Mouse (Mus musculus): ENCODE data around the gene Faf2. TPM values are rescaled to one million over a fixed set of nuclear protein-coding genes. Genes with fewer than 3 reads are reported as not detected.

Faf2 gene
- polyA plus RNA-seq, 1 experiment from 2014 or later = 35.3 TPM

GRCm38 (mm10) chr13:54589996-54590951 lies 31.3 kb upstream of the Faf2 start, which contains the start of the genes Nop16 and Higd2a:
Gene Nop16, minus strand, starts transcription at chr13:54590090.
Gene Higd2a, plus strand, starts transcription at chr13:54590207.
- Histone ChIP-seq H3K4me2 (peak within 1 kb of the TSS; percentile 86), H3K36me3 (peaks cover 53% of the 10 kb centered on the region), H3K9me3 (replicated peaks) (no peaks in the 10 kb centered on the region), H3K9ac (peak within 1 kb of the TSS; percentile 91), H3K4me3 (peak within 1 kb of the TSS; percentile 91), H3K4me1 (peaks cover 24% of the 10 kb centered on the region), H3K27me3 (replicated peaks) (no peaks in the 10 kb centered on the region), H3K27ac (peak within 1 kb of the TSS; percentile 84)
- under 1% methylated on average over 51 of the region's 51 CpGs for WGBS (ENCODE audit: insufficient replicate concordance)
- ATAC-seq = peak; percentile 97

- Histone ChIP-seq H3K27me3 (replicated peaks) (no peaks in the 10 kb centered on the region), H3K4me3 (peak overlapping the region; percentile 91; the same call in 1 of the 2 replicates), H3K9me3 (replicated peaks) (no peaks in the 10 kb centered on the region), H3K27ac (no peak overlapping the region), H3K9ac (0 out of 2 replicates have a peak overlapping the region, but pooled peaks have one; percentile 91), H3K4me1 (peaks cover 24% of the 10 kb centered on the region), H3K4me2 (peak overlapping the region; percentile 86), H3K36me3 (peaks cover 53% of the 10 kb centered on the region)
- no peak for ATAC-seq
- 77% methylated on average over 8 of the region's 8 CpGs for WGBS (ENCODE audit: insufficient replicate concordance)
Measured at GRCm38 (mm10) chr13:54591776-54592356, 29.7 kb upstream of the Faf2 start.

- no peaks in the 10 kb centered on the region for H3K27me3 ChIP-seq (replicated peaks)
- ATAC-seq = no peak
- H3K4me1 ChIP-seq = peaks cover 23% of the 10 kb centered on the region
- no peak overlapping the region for H3K4me3 ChIP-seq
- H3K4me2 ChIP-seq = no peak overlapping the region
- no peak overlapping the region for H3K27ac ChIP-seq
- no peaks in the 10 kb centered on the region for H3K9me3 ChIP-seq (replicated peaks)
- peaks cover 54% of the 10 kb centered on the region for H3K36me3 ChIP-seq
- WGBS (ENCODE audit: insufficient replicate concordance) = 82% methylated on average over 11 of the region's 11 CpGs
- no peak overlapping the region for H3K9ac ChIP-seq
Measured at GRCm38 (mm10) chr13:54593617-54594016, 28.0 kb upstream of the Faf2 start.

DNA sequence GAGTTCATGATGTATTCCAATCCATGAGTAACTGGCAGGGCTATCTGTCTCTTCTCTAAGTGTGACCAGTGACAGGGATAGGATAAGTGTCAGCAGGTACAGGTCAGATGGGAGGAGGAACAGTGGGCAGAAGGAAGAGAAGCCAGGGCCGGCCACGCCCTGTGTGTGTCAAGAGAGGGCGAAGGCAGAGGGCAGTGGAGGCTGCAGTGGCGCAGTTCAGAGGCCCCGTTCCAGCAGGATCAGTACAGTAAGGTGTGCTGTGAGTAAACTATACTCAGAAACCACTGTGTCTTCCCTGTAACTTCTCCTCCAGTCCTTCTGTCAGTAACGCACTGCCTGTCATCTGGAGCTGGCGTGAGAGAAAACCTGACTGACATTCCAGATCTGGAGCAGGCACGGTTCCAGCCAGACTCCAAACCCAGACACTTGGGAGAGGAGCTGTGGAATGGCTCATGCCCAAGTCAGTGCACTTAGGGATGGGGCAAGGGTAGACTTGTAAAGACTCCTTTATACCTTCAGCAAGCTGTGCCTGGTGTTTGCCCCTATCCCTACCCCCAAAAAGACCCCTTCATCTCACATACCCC lies 25.4 kb upstream of the Faf2 start:
- Histone ChIP-seq H3K36me3 (peaks cover 73% of the 10 kb centered on the region), H3K9ac (no peak overlapping the region), H3K9me3 (replicated peaks) (no peaks in the 10 kb centered on the region), H3K27ac (no peak overlapping the region), H3K4me1 (peaks cover 12% of the 10 kb centered on the region), H3K4me2 (no peak overlapping the region), H3K27me3 (replicated peaks) (no peaks in the 10 kb centered on the region), H3K4me3 (no peak overlapping the region)
- no peak for ATAC-seq
- 76% methylated on average over 8 of the region's 8 CpGs for WGBS (ENCODE audit: insufficient replicate concordance)

DNA sequence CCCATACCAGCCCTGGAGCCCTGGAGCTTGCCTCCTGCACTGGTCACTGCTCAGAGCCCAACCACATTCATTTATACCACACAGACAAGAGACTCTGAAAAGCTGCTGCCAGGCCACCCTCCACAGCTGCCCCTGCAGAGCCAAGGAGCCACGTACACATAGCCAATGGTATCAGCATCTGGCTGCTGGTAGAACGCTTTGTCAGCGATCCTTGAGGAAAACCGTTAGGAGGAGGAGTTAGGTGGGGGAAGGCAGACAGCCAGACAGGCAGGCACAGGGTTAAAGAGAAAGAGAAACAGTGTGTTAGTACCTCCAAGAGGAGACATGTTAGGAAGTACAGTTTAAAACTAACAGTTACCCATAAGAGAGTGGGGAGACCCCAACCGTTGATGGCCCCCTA lies 24.7 kb upstream of the Faf2 start:
- no peak overlapping the region for H3K4me3 ChIP-seq
- H3K36me3 ChIP-seq = peaks cover 75% of the 10 kb centered on the region
- no peaks in the 10 kb centered on the region for H3K27me3 ChIP-seq (replicated peaks)
- H3K4me1 ChIP-seq = peaks cover 5% of the 10 kb centered on the region
- no peak overlapping the region for H3K4me2 ChIP-seq
- H3K9ac ChIP-seq = no peak overlapping the region
- H3K9me3 ChIP-seq (replicated peaks) = no peaks in the 10 kb centered on the region
- H3K27ac ChIP-seq = no peak overlapping the region
- 67% methylated on average over 5 of the region's 5 CpGs for WGBS (ENCODE audit: insufficient replicate concordance)
- ATAC-seq = no peak

DNA sequence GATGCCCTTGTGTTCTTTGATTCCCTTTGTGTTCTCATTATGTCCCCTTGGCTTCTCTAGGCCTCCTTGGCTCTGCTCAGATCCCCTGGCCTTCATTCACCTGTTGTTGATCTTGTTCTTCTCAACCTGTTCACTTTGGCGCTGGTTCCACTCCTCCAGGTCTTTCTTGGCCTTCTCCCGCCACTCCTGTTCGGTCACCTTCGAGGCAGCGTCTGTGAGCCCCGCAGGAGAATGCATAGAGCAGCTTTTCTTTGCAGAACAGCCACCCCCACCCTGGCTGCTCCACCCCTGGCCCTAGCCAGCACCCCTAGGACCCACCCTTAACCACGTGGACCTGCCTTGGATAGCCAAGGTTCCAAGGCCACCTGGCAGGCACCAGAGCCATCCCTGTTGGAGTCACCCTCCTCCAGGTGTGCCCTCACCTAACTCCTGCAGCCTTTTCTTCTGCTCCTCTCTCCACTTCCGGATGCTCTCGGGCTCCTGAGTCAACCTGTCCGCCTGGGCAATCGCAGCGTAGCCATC lies 22.9 kb upstream of the Faf2 start:
- no peaks in the 10 kb centered on the region for H3K27me3 ChIP-seq (replicated peaks)
- H3K9ac ChIP-seq = no peak overlapping the region
- no peak overlapping the region for H3K27ac ChIP-seq
- ATAC-seq = no peak
- no peak overlapping the region for H3K4me2 ChIP-seq
- H3K4me3 ChIP-seq = no peak overlapping the region
- H3K36me3 ChIP-seq = peaks cover 72% of the 10 kb centered on the region
- H3K9me3 ChIP-seq (replicated peaks) = no peaks in the 10 kb centered on the region
- peaks cover 3% of the 10 kb centered on the region; the same call in 1 of the 2 replicates for H3K4me1 ChIP-seq
- 86% methylated on average over 12 of the region's 12 CpGs for WGBS (ENCODE audit: insufficient replicate concordance)

DNA sequence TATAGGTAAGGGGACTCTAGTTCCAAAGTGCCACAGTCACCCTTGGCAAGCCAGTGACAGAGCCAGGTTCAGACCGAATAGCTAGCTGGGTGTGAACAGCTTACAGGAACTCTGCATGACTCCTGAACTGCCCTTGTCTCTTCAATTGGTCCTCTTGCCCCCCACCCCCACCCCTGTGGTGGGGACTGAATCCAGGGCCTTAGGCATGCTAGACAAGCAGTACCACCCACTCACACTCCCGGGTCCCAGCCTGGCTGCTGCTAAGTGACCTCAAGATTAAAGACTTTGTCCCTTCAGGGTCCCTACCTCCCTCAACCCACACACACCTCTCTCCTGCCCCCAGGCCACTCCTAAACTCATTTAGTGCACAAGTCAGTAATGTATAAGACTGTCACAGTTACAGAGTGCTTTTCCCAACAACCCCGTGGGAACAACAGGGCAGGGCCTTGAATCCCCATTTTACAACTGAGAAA lies 18.9 kb upstream of the Faf2 start:
- peaks cover 15% of the 10 kb centered on the region for H3K4me1 ChIP-seq
- no peak overlapping the region for H3K27ac ChIP-seq
- no peaks in the 10 kb centered on the region for H3K27me3 ChIP-seq (replicated peaks)
- H3K36me3 ChIP-seq = peaks cover 69% of the 10 kb centered on the region
- no peak overlapping the region for H3K4me3 ChIP-seq
- H3K4me2 ChIP-seq = no peak overlapping the region
- no peak for ATAC-seq
- H3K9me3 ChIP-seq (replicated peaks) = no peaks in the 10 kb centered on the region
- H3K9ac ChIP-seq = no peak overlapping the region
- WGBS (ENCODE audit: insufficient replicate concordance) = 75% methylated on average over 3 of the region's 3 CpGs

DNA sequence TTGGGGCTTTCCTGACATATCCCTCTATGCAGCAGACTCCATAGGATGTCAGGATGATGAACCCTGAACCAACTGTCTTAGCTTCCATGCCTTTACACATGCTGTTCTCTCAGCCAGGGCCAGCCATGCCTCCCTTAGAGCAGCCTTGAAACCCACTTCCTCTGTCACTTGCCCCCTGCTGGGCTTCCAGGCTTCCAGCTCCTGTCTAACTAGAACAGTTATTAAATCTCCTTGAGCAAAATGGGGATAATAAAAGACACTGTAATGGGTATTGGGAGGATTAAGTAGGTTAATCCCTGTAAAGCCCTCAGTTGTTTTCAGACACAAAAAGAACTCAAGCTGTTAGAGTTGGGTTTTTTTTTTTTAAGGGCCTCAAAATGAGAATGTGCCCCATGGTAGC lies 18.1 kb upstream of the Faf2 start:
- H3K4me1 ChIP-seq = peaks cover 20% of the 10 kb centered on the region
- no peak overlapping the region for H3K9ac ChIP-seq
- peaks cover 60% of the 10 kb centered on the region for H3K36me3 ChIP-seq
- no peak overlapping the region for H3K27ac ChIP-seq
- no peaks in the 10 kb centered on the region for H3K27me3 ChIP-seq (replicated peaks)
- no peaks in the 10 kb centered on the region for H3K9me3 ChIP-seq (replicated peaks)
- no peak for ATAC-seq
- H3K4me2 ChIP-seq = no peak overlapping the region
- H3K4me3 ChIP-seq = no peak overlapping the region

GRCm38 (mm10) chr13:54604221-54604620 lies 17.4 kb upstream of the Faf2 start:
- Histone ChIP-seq H3K27ac (no peak overlapping the region), H3K9ac (no peak overlapping the region), H3K9me3 (replicated peaks) (no peaks in the 10 kb centered on the region), H3K4me1 (peaks cover 27% of the 10 kb centered on the region), H3K36me3 (peaks cover 53% of the 10 kb centered on the region), H3K4me3 (no peak overlapping the region), H3K4me2 (no peak overlapping the region), H3K27me3 (replicated peaks) (no peaks in the 10 kb centered on the region)
- WGBS (ENCODE audit: insufficient replicate concordance) = 77% methylated on average over 4 of the region's 4 CpGs
- ATAC-seq = no peak

GRCm38 (mm10) chr13:54605426-54605825 lies 16.2 kb upstream of the Faf2 start:
- Histone ChIP-seq H3K27ac (no peak overlapping the region), H3K4me1 (peaks cover 39% of the 10 kb centered on the region), H3K27me3 (replicated peaks) (no peaks in the 10 kb centered on the region), H3K4me2 (no peak overlapping the region), H3K9me3 (replicated peaks) (no peaks in the 10 kb centered on the region), H3K36me3 (peaks cover 47% of the 10 kb centered on the region), H3K9ac (no peak overlapping the region), H3K4me3 (no peak overlapping the region)
- WGBS (ENCODE audit: insufficient replicate concordance) = 79% methylated on average over 5 of the region's 5 CpGs
- ATAC-seq = no peak

GRCm38 (mm10) chr13:54607204-54607603 lies 14.4 kb upstream of the Faf2 start:
- ATAC-seq = peak; percentile 52
- H3K36me3 ChIP-seq = peaks cover 38% of the 10 kb centered on the region
- H3K4me2 ChIP-seq = peak overlapping the region; percentile 95
- H3K27me3 ChIP-seq (replicated peaks) = no peaks in the 10 kb centered on the region
- no peaks in the 10 kb centered on the region for H3K9me3 ChIP-seq (replicated peaks)
- peak overlapping the region; percentile 81 for H3K27ac ChIP-seq
- H3K9ac ChIP-seq = peak overlapping the region; percentile 42
- peak overlapping the region; percentile 4; the same call in 1 of the 2 replicates for H3K4me3 ChIP-seq
- peaks cover 50% of the 10 kb centered on the region for H3K4me1 ChIP-seq
- 43% methylated on average over 5 of the region's 5 CpGs for WGBS (ENCODE audit: insufficient replicate concordance)

Measured in liver, embryonic 12.5 days (tissue).